Mouse (Mus musculus) cerebellum, adult 8-10 months (tissue): Measurements from ENCODE around the gene Slx.
"Not testable (repeated sequence)": the region's sequence is repeated elsewhere in the genome, so short reads cannot be mapped to it uniquely, and the experiment has no call there.

Experiments
- DNase-seq: peaks from one replicate; pipeline ENCODE4 v3.0.0; 2022

Slx gene

DNA sequence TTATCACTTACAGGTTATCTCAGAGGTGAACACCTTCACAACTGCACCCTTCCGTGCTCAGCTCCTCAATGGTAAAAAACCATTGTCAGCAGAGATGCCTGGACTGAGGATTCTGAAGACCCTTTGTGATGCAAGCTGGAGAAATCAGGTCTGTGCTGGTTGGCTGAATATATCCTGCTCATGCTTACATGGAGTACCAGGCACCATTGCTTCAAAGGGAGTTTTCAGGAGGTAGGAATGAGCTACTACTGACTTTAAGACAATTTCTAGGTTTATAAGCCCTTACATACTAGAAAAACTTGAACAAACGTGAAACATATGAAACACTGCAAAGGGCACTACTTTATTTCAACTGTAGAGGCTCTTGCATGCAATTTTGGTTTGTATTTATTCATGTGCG is at the start of gene Slx:
Gene Slx (minus strand): TSS at position 101 of the 400 bp plus-strand sequence.
- not testable (repeated sequence) for DNase-seq
